Mouse (Mus musculus): ENCODE measurements around the gene Itgav.

- no peak for TF ChIP-seq TAL1 (IDR thresholded peaks at IDR 0.05; ENCODE audit: low read length)
- no peak for TF ChIP-seq GATA1 (IDR thresholded peaks at IDR 0.05; ENCODE audit: low read length)
Observed at GRCm38 (mm10) chr2:83722936-83723335, 1.3 kb upstream of the Itgav start.
